In the genomic region with DNA sequence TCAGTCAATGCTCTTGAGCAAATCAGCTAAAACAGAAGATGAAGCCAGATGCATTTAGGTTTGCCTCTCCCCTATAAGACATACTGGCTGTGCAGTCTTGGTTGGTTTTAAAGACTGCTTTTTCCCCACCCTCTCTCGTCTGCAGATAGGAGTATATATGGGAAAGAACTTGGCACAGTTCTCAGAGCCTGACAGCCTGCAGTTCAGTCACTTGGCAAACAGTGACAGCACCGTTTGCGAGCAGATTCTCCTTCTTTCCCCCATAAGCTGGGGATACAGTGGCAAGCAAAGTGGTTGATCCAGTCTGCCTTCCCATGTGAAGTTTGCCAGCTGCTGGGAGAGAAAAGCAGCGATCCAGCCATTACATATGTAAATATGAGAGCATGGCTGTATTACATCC, we compare ENCODE assay signal across 12 mouse cellular contexts. TPM values are rescaled to one million over a fixed set of nuclear protein-coding genes. Genes with fewer than 3 reads are reported as not detected.
DNase-seq lines count a peak whose midpoint lies in the region; ATAC-seq and TF ChIP-seq lines count a peak whose summit lies in the region.
"Had no signal": no experiment of that assay in that cellular context is flagged by ENCODE, and none has a peak within 500 bp of the region (broad histone marks: within the 10 kb centered on the region; RNA-seq: fewer than 3 reads in every experiment).

No protein-coding gene starts in this region.

- no peaks in the 10 kb centered on the region for H3K27me3 ChIP-seq in forebrain, postnatal 0 days (ENCODE audit: insufficient read depth, low read length)
- no peaks in the 10 kb centered on the region for H3K27me3 ChIP-seq in intestine, embryonic 16.5 days (replicated peaks; ENCODE audit: control insufficient read depth, insufficient read depth, low read length)
- H3K27me3 ChIP-seq: embryonic facial prominence, embryonic 12.5 days; lung, embryonic 15.5 days had no signal

- ATAC-seq in forebrain, postnatal 0 days = peak; percentile 92
- ATAC-seq in intestine, embryonic 16.5 days = no peak

- H3K36me3 ChIP-seq in forebrain, postnatal 0 days (ENCODE audit: insufficient read depth) = no peaks in the 10 kb centered on the region
- no peaks in the 10 kb centered on the region for H3K36me3 ChIP-seq in intestine, embryonic 16.5 days (ENCODE audit: control insufficient read depth, insufficient read depth, low read length)
- H3K36me3 ChIP-seq: embryonic facial prominence, embryonic 12.5 days; lung, embryonic 15.5 days had no signal

- TF ChIP-seq POLR2A in brain, embryonic 14.5 days (IDR thresholded peaks at IDR 0.05; ENCODE audit: borderline replicate concordance, extremely low read depth, insufficient read depth, insufficient read length, poor library complexity, severe bottlenecking) = no peak

- H3K4me1 ChIP-seq in forebrain, postnatal 0 days (ENCODE audit: insufficient read depth) = no peaks in the 10 kb centered on the region
- H3K4me1 ChIP-seq in intestine, embryonic 16.5 days (ENCODE audit: control insufficient read depth, insufficient read depth, low read length) = 0 out of 2 replicates have a peak, but pooled peaks cover 3% of the 10 kb centered on the region
- H3K4me1 ChIP-seq: embryonic facial prominence, embryonic 12.5 days; lung, embryonic 15.5 days had no signal

- WGBS in forebrain, postnatal 0 days = 32% methylated on average over 4 of the region's 4 CpGs
- 52% methylated on average over 4 of the region's 4 CpGs for WGBS in intestine, embryonic 16.5 days

- H3K9me3 ChIP-seq in forebrain, postnatal 0 days (ENCODE audit: low read length) = no peaks in the 10 kb centered on the region
- no peaks in the 10 kb centered on the region for H3K9me3 ChIP-seq in intestine, embryonic 16.5 days (ENCODE audit: control insufficient read depth, low read length)
- H3K9me3 ChIP-seq: embryonic facial prominence, embryonic 12.5 days; lung, embryonic 15.5 days had no signal

- no peak overlapping the region for H3K4me2 ChIP-seq in forebrain, postnatal 0 days (ENCODE audit: low read depth)
- no peak overlapping the region for H3K4me2 ChIP-seq in intestine, embryonic 16.5 days (ENCODE audit: low read depth, low read length)
- H3K4me2 ChIP-seq: embryonic facial prominence, embryonic 12.5 days; lung, embryonic 15.5 days had no signal

- peak; percentile 43 for DNase-seq in layer of hippocampus, adult 11-12 months (ENCODE audit: low spot score)
- no peak for DNase-seq in layer of hippocampus, adult 9-10 months (ENCODE audit: low spot score)
- peak; percentile 84 for DNase-seq in brain, embryonic 14.5 days (ENCODE audit: low read depth)
- peak; percentile 46 for DNase-seq in cerebellum, adult 11-12 months
- DNase-seq in forebrain, postnatal 0 days = peak; percentile 80
- no peak for DNase-seq in embryo, embryonic 10.5 days (ENCODE audit: low spot score)
- DNase-seq: heart, postnatal 4 days; kidney, adult 18-20 months; kidney, postnatal 4 days had no signal

- no peak for TF ChIP-seq CTCF in brain, embryonic 14.5 days (IDR thresholded peaks at IDR 0.05; ENCODE audit: borderline replicate concordance, extremely low read depth, insufficient read depth, insufficient read length)
- TF ChIP-seq CTCF in forebrain, postnatal 0 days (IDR thresholded peaks at IDR 0.05; ENCODE audit: low read depth) = no peak

- H3K27ac ChIP-seq in forebrain, postnatal 0 days (ENCODE audit: low read depth, low read length) = no peak overlapping the region
- H3K27ac ChIP-seq in intestine, embryonic 16.5 days (ENCODE audit: low read length) = no peak overlapping the region
- H3K27ac ChIP-seq: embryonic facial prominence, embryonic 12.5 days; lung, embryonic 15.5 days had no signal

- no peak overlapping the region for H3K4me3 ChIP-seq in forebrain, postnatal 0 days (ENCODE audit: low read depth, low read length)
- H3K4me3 ChIP-seq in intestine, embryonic 16.5 days (ENCODE audit: low read length) = no peak overlapping the region
- H3K4me3 ChIP-seq: embryonic facial prominence, embryonic 12.5 days; lung, embryonic 15.5 days had no signal

- H3K9ac ChIP-seq in forebrain, postnatal 0 days = no peak overlapping the region
- no peak overlapping the region for H3K9ac ChIP-seq in intestine, embryonic 16.5 days (ENCODE audit: low read depth, low read length)
- H3K9ac ChIP-seq: embryonic facial prominence, embryonic 12.5 days; lung, embryonic 15.5 days had no signal

RNA-seq across cellular contexts. Expression of a gene that starts 12.3 kb away (rescaled TPM):
- polyA plus RNA-seq in brain, embryonic 14.5 days (2012; rRNA removed) = 57.1 and 79.2 TPM in 2 replicates
- 29.8 and 41.5 TPM in 2 replicates for total RNA-seq in forebrain, postnatal 0 days (2014; rRNA removed)
- polyA plus RNA-seq in forebrain, postnatal 0 days (2015; fragmentation: Nextera tagmentation; extraction: Ambion mirVana) = 25.1 and 32.1 TPM in 2 replicates
- 3.9 and 4.6 TPM in 2 replicates for polyA plus RNA-seq in intestine, embryonic 16.5 days (2015; fragmentation: Nextera tagmentation; extraction: Ambion mirVana)

Comparison
In these comparisons a context has a peak if more than half of its experiments do, and no peak if none do; other contexts are left out.
1. DNase-seq: peak in layer of hippocampus, adult 11-12 months (single experiment), brain, embryonic 14.5 days (single experiment), cerebellum, adult 11-12 months (single experiment) and forebrain, postnatal 0 days (single experiment); none in layer of hippocampus, adult 9-10 months (single experiment) and embryo, embryonic 10.5 days (single experiment).